Mouse (Mus musculus) forebrain, embryonic 14.5 days (tissue): ENCODE measurements around the gene Rap1b. TPM values are rescaled to one million over a fixed set of nuclear protein-coding genes. Genes with fewer than 3 reads are reported as not detected.

Experiments used
- ATAC-seq: fragments of 200-750 bp; cut with Nextera tagmentation; 2 replicates; pipeline ENCODE4 v1.8.0; 2017; ENCODE audit warnings: mild to moderate bottlenecking, moderate library complexity
- DNase-seq: peaks from one replicate; pipeline ENCODE4 v3.0.0-alpha.2; 2015; ENCODE audit warnings: low spot score
- H3K27ac ChIP-seq: fragments of 300-500 bp; sonication (generic); 2 replicates; pipeline ENCODE4 v1.5.1; 2014; ENCODE audit warnings: low read depth, mild to moderate bottlenecking, control low read depth, low read length, moderate library complexity
- H3K27me3 ChIP-seq: fragments of 300-500 bp; sonication (generic); replicated peaks from 2 replicates; pipeline ENCODE4 v1.6.1; 2014; ENCODE audit warnings: low read length, control low read depth, mixed read lengths; ENCODE audit not compliant: control insufficient read depth, insufficient read depth
- H3K36me3 ChIP-seq: fragments of 300-500 bp; sonication (generic); 2 replicates; pipeline ENCODE4 v1.6.1; 2014; ENCODE audit warnings: low read length, control low read depth; ENCODE audit not compliant: control insufficient read depth, insufficient read depth
- H3K4me1 ChIP-seq: fragments of 300-500 bp; sonication (generic); 2 replicates; pipeline ENCODE4 v1.6.1; 2014; ENCODE audit warnings: antibody characterized with exemption, low read length, control low read depth; ENCODE audit not compliant: control insufficient read depth, insufficient read depth
- H3K4me2 ChIP-seq: fragments of 300-500 bp; sonication (generic); 2 replicates; pipeline ENCODE4 v1.6.1; 2014; ENCODE audit warnings: mild to moderate bottlenecking, control low read depth, low read length
- H3K4me3 ChIP-seq: fragments of 300-500 bp; sonication (generic); 2 replicates; pipeline ENCODE4 v1.5.1; 2014; ENCODE audit warnings: low read depth, low read length, control low read depth
- H3K9ac ChIP-seq: fragments of 300-500 bp; sonication (generic); 2 replicates; pipeline ENCODE4 v1.6.1; 2014; ENCODE audit warnings: mild to moderate bottlenecking, low read length, control low read depth, moderate library complexity
- H3K9me3 ChIP-seq: fragments of 300-500 bp; sonication (generic); replicated peaks from 2 replicates; pipeline ENCODE4 v1.6.1; 2016; ENCODE audit warnings: low read length, control low read depth, mixed read lengths; ENCODE audit not compliant: control insufficient read depth
- WGBS: fragments of 180-500 bp; shearing (Covaris S2); extraction: QIAGEN DNeasy Blood & Tissue Kit; methylation state at CpG from one replicate; pipeline ENCODE4 v1.1.7; 2014; 5-methylcytosine and 5-hydroxymethylcytosine counted together
- polyA plus RNA-seq: library from polyadenylated mRNA; unstranded; fragments of >200 nt; fragmentation: Nextera tagmentation; extraction: Ambion mirVana; gene quantifications from 2 replicates; pipeline ENCODE4 v1.2.1, GENCODE M21; 2014

Rap1b gene
- polyA plus RNA-seq, 1 experiment from 2014 or later = 138 TPM

GRCm38 (mm10) chr10:117767286-117768140 lies 78.3 kb downstream of the Rap1b start:
- Histone ChIP-seq H3K27ac (no peak overlapping the region), H3K4me3 (no peak overlapping the region), H3K36me3 (peaks cover 81% of the 10 kb centered on the region), H3K9me3 (no peaks in the 10 kb centered on the region), H3K4me2 (no peak overlapping the region), H3K4me1 (no peaks in the 10 kb centered on the region), H3K27me3 (no peaks in the 10 kb centered on the region), H3K9ac (no peak overlapping the region)
- WGBS = 68% methylated on average over 10 of the region's 10 CpGs
- no peak for DNase-seq
- ATAC-seq = no peak

GRCm38 (mm10) chr10:117766896-117767160 lies 79.0 kb downstream of the Rap1b start:
- H3K4me1 ChIP-seq = no peaks in the 10 kb centered on the region
- WGBS = 96% methylated on average over 5 of the region's 5 CpGs
- H3K4me2 ChIP-seq = no peak overlapping the region
- ATAC-seq = no peak
- H3K36me3 ChIP-seq = peaks cover 82% of the 10 kb centered on the region
- no peaks in the 10 kb centered on the region for H3K9me3 ChIP-seq
- no peaks in the 10 kb centered on the region for H3K27me3 ChIP-seq
- DNase-seq = no peak
- H3K27ac ChIP-seq = no peak overlapping the region
- no peak overlapping the region for H3K4me3 ChIP-seq
- H3K9ac ChIP-seq = no peak overlapping the region

GRCm38 (mm10) chr10:117766111-117766895 lies 79.5 kb downstream of the Rap1b start:
- no peak overlapping the region for H3K4me3 ChIP-seq
- no peaks in the 10 kb centered on the region for H3K27me3 ChIP-seq
- ATAC-seq (no peak), DNase-seq (no peak)
- no peaks in the 10 kb centered on the region for H3K9me3 ChIP-seq
- H3K36me3 ChIP-seq = peaks cover 82% of the 10 kb centered on the region
- no peak overlapping the region for H3K4me2 ChIP-seq
- no peaks in the 10 kb centered on the region for H3K4me1 ChIP-seq
- H3K27ac ChIP-seq = no peak overlapping the region
- WGBS = 94% methylated on average over 16 of the region's 16 CpGs
- no peak overlapping the region for H3K9ac ChIP-seq

- H3K4me3 ChIP-seq = no peak overlapping the region
- H3K9me3 ChIP-seq = no peaks in the 10 kb centered on the region
- H3K9ac ChIP-seq = no peak overlapping the region
- no peak overlapping the region for H3K4me2 ChIP-seq
- H3K27me3 ChIP-seq = no peaks in the 10 kb centered on the region
- 93% methylated on average over 11 of the region's 11 CpGs for WGBS
- DNase-seq (no peak), ATAC-seq (no peak)
- H3K27ac ChIP-seq = no peak overlapping the region
- H3K36me3 ChIP-seq = peaks cover 85% of the 10 kb centered on the region
- H3K4me1 ChIP-seq = no peaks in the 10 kb centered on the region
Measured at GRCm38 (mm10) chr10:117765116-117765894, 80.5 kb downstream of the Rap1b start.

- no peak overlapping the region for H3K27ac ChIP-seq
- no peaks in the 10 kb centered on the region for H3K27me3 ChIP-seq
- no peak for DNase-seq
- no peak overlapping the region for H3K4me2 ChIP-seq
- no peak overlapping the region for H3K4me3 ChIP-seq
- H3K9me3 ChIP-seq = no peaks in the 10 kb centered on the region
- H3K36me3 ChIP-seq = peaks cover 85% of the 10 kb centered on the region
- H3K9ac ChIP-seq = no peak overlapping the region
- ATAC-seq = no peak
- WGBS = 89% methylated on average over 6 of the region's 6 CpGs
- H3K4me1 ChIP-seq = no peaks in the 10 kb centered on the region
Measured at GRCm38 (mm10) chr10:117764598-117764997, 81.2 kb downstream of the Rap1b start.

Other genes starting within 250 kb of the Rap1b start
- 5.1 and 6.1 TPM in 2 replicates for gene Cpm, start 216.5 kb downstream of the Rap1b start, polyA plus RNA-seq
- gene Mdm2, start 135.3 kb downstream of the Rap1b start, polyA plus RNA-seq = 33.0 and 47.7 TPM in 2 replicates
- 17.7 and 20.1 TPM in 2 replicates for gene Slc35e3, start 99.7 kb downstream of the Rap1b start, polyA plus RNA-seq
- gene Nup107, start 53.3 kb downstream of the Rap1b start, polyA plus RNA-seq = 61.1 and 68.7 TPM in 2 replicates